Comparison of ENCODE assay signal across 9 mouse cellular contexts in genomic region chr15:78815314-78816073, GRCm38 (mm10). TPM values are rescaled to one million over a fixed set of nuclear protein-coding genes. Genes with fewer than 3 reads are reported as not detected.
DNase-seq lines count a peak whose midpoint lies in the region; ATAC-seq and TF ChIP-seq lines count a peak whose summit lies in the region.
"Had no signal": no experiment of that assay in that cellular context is flagged by ENCODE, and none has a peak within 500 bp of the region (broad histone marks: within the 10 kb centered on the region; RNA-seq: fewer than 3 reads in every experiment).

No protein-coding gene starts in this region.

- 44% methylated on average over 11 of the region's 11 CpGs for WGBS in heart, embryonic 10.5 days
- 20% methylated on average over 11 of the region's 11 CpGs for WGBS in intestine, postnatal 0 days
- 67% methylated on average over 11 of the region's 11 CpGs for WGBS in midbrain, embryonic 13.5 days

- no peaks in the 10 kb centered on the region for H3K36me3 ChIP-seq in heart, embryonic 10.5 days
- H3K36me3 ChIP-seq in intestine, postnatal 0 days (ENCODE audit: control insufficient read depth, insufficient read depth) = no peaks in the 10 kb centered on the region
- no peaks in the 10 kb centered on the region for H3K36me3 ChIP-seq in megakaryocyte, embryonic 14.5 days (replicated peaks; ENCODE audit: low read length)
- H3K36me3 ChIP-seq in midbrain, embryonic 13.5 days = no peaks in the 10 kb centered on the region

- TF ChIP-seq CTCF in intestine, postnatal 0 days (IDR thresholded peaks at IDR 0.05; ENCODE audit: low read depth) = no peak

- no peaks in the 10 kb centered on the region for H3K9me3 ChIP-seq in heart, embryonic 10.5 days
- H3K9me3 ChIP-seq in intestine, postnatal 0 days (ENCODE audit: control insufficient read depth) = no peaks in the 10 kb centered on the region
- H3K9me3 ChIP-seq in megakaryocyte, embryonic 14.5 days = no peaks in the 10 kb centered on the region
- H3K9me3 ChIP-seq in midbrain, embryonic 13.5 days = no peaks in the 10 kb centered on the region

- peaks cover 8% of the 10 kb centered on the region; the same call in 1 of the 2 replicates for H3K27me3 ChIP-seq in heart, embryonic 10.5 days (ENCODE audit: insufficient read depth, poor library complexity, severe bottlenecking)
- no peaks in the 10 kb centered on the region for H3K27me3 ChIP-seq in intestine, postnatal 0 days (replicated peaks; ENCODE audit: control insufficient read depth, insufficient read depth, low read length)
- H3K27me3 ChIP-seq in megakaryocyte, embryonic 14.5 days (replicated peaks) = peaks cover 27% of the 10 kb centered on the region
- H3K27me3 ChIP-seq in midbrain, embryonic 13.5 days = peaks cover 4% of the 10 kb centered on the region; the same call in 1 of the 2 replicates

- no peak overlapping the region for H3K27ac ChIP-seq in heart, embryonic 10.5 days
- H3K27ac ChIP-seq in intestine, postnatal 0 days (ENCODE audit: low read depth, low read length) = no peak overlapping the region
- no peak overlapping the region for H3K27ac ChIP-seq in midbrain, embryonic 13.5 days

- H3K4me1 ChIP-seq in heart, embryonic 10.5 days = peaks cover 17% of the 10 kb centered on the region; the same call in 1 of the 2 replicates
- H3K4me1 ChIP-seq in intestine, postnatal 0 days (replicated peaks; ENCODE audit: control insufficient read depth, insufficient read depth, low read length) = no peaks in the 10 kb centered on the region
- H3K4me1 ChIP-seq in megakaryocyte, embryonic 14.5 days = peaks cover 16% of the 10 kb centered on the region
- no peaks in the 10 kb centered on the region for H3K4me1 ChIP-seq in midbrain, embryonic 13.5 days (replicated peaks)

- H3K4me3 ChIP-seq in heart, embryonic 10.5 days = no peak overlapping the region
- H3K4me3 ChIP-seq in intestine, postnatal 0 days (ENCODE audit: low read depth, low read length) = no peak overlapping the region
- H3K4me3 ChIP-seq in megakaryocyte, embryonic 14.5 days (replicated peaks) = peak overlapping the region; percentile 21
- no peak overlapping the region for H3K4me3 ChIP-seq in midbrain, embryonic 13.5 days (replicated peaks)

- H3K4me2 ChIP-seq in intestine, postnatal 0 days (replicated peaks; ENCODE audit: low read depth) = peak overlapping the region; percentile 24; the same call in 1 of the 2 replicates
- H3K4me2 ChIP-seq in midbrain, embryonic 13.5 days (replicated peaks) = no peak overlapping the region

- peak; percentile 96 for DNase-seq in heart, adult 11 months
- no peak for DNase-seq in heart, embryonic 10.5 days (ENCODE audit: low spot score)
- DNase-seq in Muller cell, postnatal 12 days (ENCODE audit: inconsistent ontology term) = peak; percentile 54
- DNase-seq in cerebellum, adult 11 months = no peak
- DNase-seq in cerebellum, postnatal 14 days = no peak

- peak; percentile 85 for ATAC-seq in intestine, postnatal 0 days
- ATAC-seq in midbrain, embryonic 13.5 days = no peak
- ATAC-seq: CD4-positive, CD25-positive, alpha-beta regulatory T cell, adult 4 months had no signal

- no peak overlapping the region for H3K9ac ChIP-seq in intestine, postnatal 0 days (ENCODE audit: low read depth, low read length)
- H3K9ac ChIP-seq in midbrain, embryonic 13.5 days (replicated peaks) = no peak overlapping the region

RNA-seq across cellular contexts. Expression of gene Card10, which starts 12.7 kb away (rescaled TPM):
- polyA plus RNA-seq in heart, embryonic 10.5 days (2016; fragmentation: Nextera tagmentation; extraction: Ambion mirVana) = 3.5 and 4.0 TPM in 2 replicates
- polyA plus RNA-seq in intestine, postnatal 0 days (2015; fragmentation: Nextera tagmentation; extraction: Ambion mirVana) = 3.2 and 3.9 TPM in 2 replicates
- 1.5 and 2.1 TPM in 2 replicates for polyA plus RNA-seq in megakaryocyte, embryonic 14.5 days (2012; ENCODE audit: insufficient read depth, low replicate concordance)
- polyA plus RNA-seq in midbrain, embryonic 13.5 days (2015; fragmentation: Nextera tagmentation; extraction: Ambion mirVana) = 1.0 and 1.2 TPM in 2 replicates
- polyA plus RNA-seq: CD4-positive, CD25-positive, alpha-beta regulatory T cell, adult 4 months had no signal

RNA-seq across cellular contexts. Expression of gene Cdc42ep1, which starts 26.9 kb away (rescaled TPM):
- 35.1 and 37.3 TPM in 2 replicates for polyA plus RNA-seq in heart, embryonic 10.5 days (2016; fragmentation: Nextera tagmentation; extraction: Ambion mirVana)
- polyA plus RNA-seq in intestine, postnatal 0 days (2015; fragmentation: Nextera tagmentation; extraction: Ambion mirVana) = 16.8 and 17.0 TPM in 2 replicates
- 1.2 and 3.7 TPM in 2 replicates for polyA plus RNA-seq in megakaryocyte, embryonic 14.5 days (2012; ENCODE audit: insufficient read depth, low replicate concordance)
- 7.0 and 8.5 TPM in 2 replicates for polyA plus RNA-seq in midbrain, embryonic 13.5 days (2015; fragmentation: Nextera tagmentation; extraction: Ambion mirVana)
- polyA plus RNA-seq: CD4-positive, CD25-positive, alpha-beta regulatory T cell, adult 4 months had no signal

RNA-seq across cellular contexts. Expression of gene Lgals2, which starts 39.8 kb away (rescaled TPM):
- polyA plus RNA-seq in heart, embryonic 10.5 days (2016; fragmentation: Nextera tagmentation; extraction: Ambion mirVana) = 2.2 TPM in 1 of 2 replicates, not detected in the other
- polyA plus RNA-seq in intestine, postnatal 0 days (2015; fragmentation: Nextera tagmentation; extraction: Ambion mirVana) = 787 and 833 TPM in 2 replicates
- not detected in 2 replicates for polyA plus RNA-seq in megakaryocyte, embryonic 14.5 days (2012; ENCODE audit: insufficient read depth, low replicate concordance)
- 1.1 TPM in 1 of 2 replicates, not detected in the other for polyA plus RNA-seq in midbrain, embryonic 13.5 days (2015; fragmentation: Nextera tagmentation; extraction: Ambion mirVana)
- polyA plus RNA-seq: CD4-positive, CD25-positive, alpha-beta regulatory T cell, adult 4 months had no signal

RNA-seq across cellular contexts. Expression of gene Mfng, which starts 42.2 kb away (rescaled TPM):
- 5.5 and 10.3 TPM in 2 replicates for polyA plus RNA-seq in heart, embryonic 10.5 days (2016; fragmentation: Nextera tagmentation; extraction: Ambion mirVana)
- polyA plus RNA-seq in intestine, postnatal 0 days (2015; fragmentation: Nextera tagmentation; extraction: Ambion mirVana) = 7.2 and 7.6 TPM in 2 replicates
- polyA plus RNA-seq in megakaryocyte, embryonic 14.5 days (2012; ENCODE audit: insufficient read depth, low replicate concordance) = 36.6 and 48.4 TPM in 2 replicates
- polyA plus RNA-seq in midbrain, embryonic 13.5 days (2015; fragmentation: Nextera tagmentation; extraction: Ambion mirVana) = 83.0 and 93.7 TPM in 2 replicates

Comparison
In these comparisons a context has a peak if more than half of its experiments do, and no peak if none do; other contexts are left out.
1. DNase-seq: peak in heart, adult 11 months (single experiment) and Muller cell, postnatal 12 days (single experiment); none in heart, embryonic 10.5 days (single experiment), cerebellum, adult 11 months (single experiment) and cerebellum, postnatal 14 days (0 of 2).
2. RNA of gene Lgals2, which starts 39.8 kb away (polyA plus RNA-seq): 787 to 833 TPM in intestine, postnatal 0 days; 2.2 TPM in heart, embryonic 10.5 days, not detected in megakaryocyte, embryonic 14.5 days and 1.1 TPM in midbrain, embryonic 13.5 days; every median in the first group is over 100 times any median in the second.